Mouse (Mus musculus) limb, embryonic 11.5 days (tissue): Measurements from ENCODE around the gene Ghrh. TPM values are rescaled to one million over a fixed set of nuclear protein-coding genes. Genes with fewer than 3 reads are reported as not detected.

Experiments used
- ATAC-seq: fragments of 200-750 bp; cut with Nextera tagmentation; 2 replicates; pipeline ENCODE4 v1.8.0; 2017; ENCODE audit warnings: low read depth; ENCODE audit not compliant: insufficient number of reproducible peaks, low FRiP score, low TSS enrichment
- DNase-seq: peaks from one replicate; pipeline ENCODE4 v3.0.0-alpha.2; 2015; ENCODE audit warnings: low spot score
- H3K27ac ChIP-seq: fragments of 300-500 bp; sonication (generic); replicated peaks from 2 replicates; pipeline ENCODE4 v1.5.1; 2014; ENCODE audit warnings: low read depth, mild to moderate bottlenecking, low read length
- H3K27me3 ChIP-seq: fragments of 300-500 bp; sonication (generic); 2 replicates; pipeline ENCODE4 v1.6.1; 2014; ENCODE audit warnings: mild to moderate bottlenecking, low read length, mixed read lengths; ENCODE audit not compliant: control insufficient read depth, insufficient read depth
- H3K36me3 ChIP-seq: fragments of 300-500 bp; sonication (generic); 2 replicates; pipeline ENCODE4 v1.6.1; 2014; ENCODE audit warnings: mild to moderate bottlenecking, low read length, moderate library complexity, mixed read lengths; ENCODE audit not compliant: control insufficient read depth, insufficient read depth
- H3K4me1 ChIP-seq: fragments of 300-500 bp; sonication (generic); 2 replicates; pipeline ENCODE4 v1.6.1; 2014; ENCODE audit warnings: low read length, mixed read lengths; ENCODE audit not compliant: control insufficient read depth, insufficient read depth
- H3K4me2 ChIP-seq: fragments of 300-500 bp; sonication (generic); 2 replicates; pipeline ENCODE4 v1.6.1; 2014; ENCODE audit warnings: low read depth, mild to moderate bottlenecking, moderate library complexity; ENCODE audit not compliant: severe bottlenecking
- H3K4me3 ChIP-seq: fragments of 300-500 bp; sonication (generic); 2 replicates; pipeline ENCODE4 v1.5.1; 2014; ENCODE audit warnings: low read depth, low read length
- H3K9ac ChIP-seq: fragments of 300-500 bp; sonication (generic); 2 replicates; pipeline ENCODE4 v1.6.1; 2014; ENCODE audit warnings: mild to moderate bottlenecking, low read length
- H3K9me3 ChIP-seq: fragments of 300-500 bp; sonication (generic); 2 replicates; pipeline ENCODE4 v1.6.1; 2016; ENCODE audit warnings: low read length; ENCODE audit not compliant: control insufficient read depth
- WGBS: fragments of 180-500 bp; shearing (Covaris S2); extraction: QIAGEN DNeasy Blood & Tissue Kit; methylation state at CpG from one replicate; pipeline ENCODE4 v1.1.7; 2014; 5-methylcytosine and 5-hydroxymethylcytosine counted together
- polyA plus RNA-seq: library from polyadenylated mRNA; unstranded; fragments of >200 nt; fragmentation: Nextera tagmentation; extraction: Ambion mirVana; gene quantifications from 2 replicates; pipeline ENCODE4 v1.2.1, GENCODE M21; 2014

The Ghrh gene
- polyA plus RNA-seq, 1 experiment from 2014 or later, result not detected

DNA sequence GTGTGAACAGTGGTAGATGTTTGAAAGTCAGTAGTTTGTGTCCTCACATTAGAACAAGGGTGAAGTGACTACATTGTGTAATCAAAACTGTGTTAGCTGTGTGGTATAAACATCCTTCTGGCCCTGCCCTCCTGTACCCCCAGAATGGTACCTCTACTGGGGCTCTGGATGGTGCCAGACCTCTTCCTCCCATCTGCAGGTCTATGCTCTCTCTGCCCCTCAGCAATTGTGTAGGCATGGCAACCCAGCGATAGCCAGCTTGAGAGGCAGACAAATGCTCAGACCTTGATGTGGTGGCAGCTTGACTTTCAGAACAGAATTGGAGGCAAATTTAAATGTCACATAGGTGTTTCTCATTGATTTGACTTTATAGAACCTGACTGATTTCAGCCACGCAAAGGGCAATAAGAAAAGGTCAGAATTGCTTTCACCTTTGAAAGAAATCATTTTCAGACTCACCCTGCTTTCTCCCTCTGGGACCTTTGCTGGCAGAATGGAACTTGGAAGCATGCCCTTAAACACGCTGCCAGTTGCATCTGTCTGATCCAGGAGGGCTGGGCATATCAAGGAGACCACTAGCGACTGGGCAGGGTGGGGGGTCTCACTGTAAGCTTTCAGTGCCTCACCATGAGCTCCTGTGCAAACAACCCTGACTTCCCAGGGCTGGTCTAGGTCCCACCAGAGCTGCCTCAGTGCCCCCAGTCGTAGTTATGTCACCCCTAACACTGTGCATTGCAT, 25.1 kb downstream of the Ghrh start:
- H3K27ac ChIP-seq, result no peak overlapping the region

GRCm38 (mm10) chr2:157320886-157321285, 26.4 kb downstream of the Ghrh start:
- DNase-seq (no peak), ATAC-seq (no peak)
- Histone ChIP-seq H3K4me2 (no peak overlapping the region), H3K27ac (no peak overlapping the region), H3K9ac (no peak overlapping the region), H3K4me3 (no peak overlapping the region), H3K9me3 (no peaks in the 10 kb centered on the region), H3K36me3 (peaks cover 56% of the 10 kb centered on the region), H3K4me1 (no peaks in the 10 kb centered on the region), H3K27me3 (no peaks in the 10 kb centered on the region)
- WGBS, result 45% methylated on average over 5 of the region's 5 CpGs

More for the DNA sequence above, 25.1 kb downstream of the Ghrh start:
- H3K9me3 ChIP-seq, result no peaks in the 10 kb centered on the region
- H3K36me3 ChIP-seq, result peaks cover 47% of the 10 kb centered on the region
- no peak for ATAC-seq
- H3K4me1 ChIP-seq, result no peaks in the 10 kb centered on the region
- no peak overlapping the region for H3K4me3 ChIP-seq
- H3K4me2 ChIP-seq, result no peak overlapping the region
- no peak for DNase-seq
- no peaks in the 10 kb centered on the region for H3K27me3 ChIP-seq
- 86% methylated on average over 5 of the region's 5 CpGs for WGBS
- no peak overlapping the region for H3K9ac ChIP-seq

GRCm38 (mm10) chr2:157320135-157320534, 27.2 kb downstream of the Ghrh start:
- no peak overlapping the region for H3K9ac ChIP-seq
- no peak overlapping the region for H3K4me2 ChIP-seq
- no peaks in the 10 kb centered on the region for H3K27me3 ChIP-seq
- H3K36me3 ChIP-seq, result peaks cover 55% of the 10 kb centered on the region
- no peaks in the 10 kb centered on the region for H3K4me1 ChIP-seq
- DNase-seq, result no peak
- H3K27ac ChIP-seq, result no peak overlapping the region
- no peaks in the 10 kb centered on the region for H3K9me3 ChIP-seq
- no peak overlapping the region for H3K4me3 ChIP-seq
- WGBS, result 76% methylated on average over 8 of the region's 8 CpGs
- ATAC-seq, result no peak

GRCm38 (mm10) chr2:157317220-157317619, 30.1 kb downstream of the Ghrh start:
- no peak overlapping the region for H3K4me2 ChIP-seq
- no peaks in the 10 kb centered on the region for H3K9me3 ChIP-seq
- DNase-seq, result no peak
- H3K4me3 ChIP-seq, result no peak overlapping the region
- H3K27ac ChIP-seq, result no peak overlapping the region
- H3K27me3 ChIP-seq, result no peaks in the 10 kb centered on the region
- H3K36me3 ChIP-seq, result peaks cover 48% of the 10 kb centered on the region
- ATAC-seq, result no peak
- 95% methylated on average over 6 of the region's 6 CpGs for WGBS
- no peak overlapping the region for H3K9ac ChIP-seq
- no peaks in the 10 kb centered on the region for H3K4me1 ChIP-seq

GRCm38 (mm10) chr2:157316358-157316933, 30.9 kb downstream of the Ghrh start:
- no peak for ATAC-seq
- H3K9me3 ChIP-seq, result no peaks in the 10 kb centered on the region
- no peak overlapping the region for H3K4me2 ChIP-seq
- no peak for DNase-seq
- H3K4me1 ChIP-seq, result no peaks in the 10 kb centered on the region
- H3K27ac ChIP-seq, result no peak overlapping the region
- no peak overlapping the region for H3K9ac ChIP-seq
- WGBS, result 91% methylated on average over 14 of the region's 14 CpGs
- H3K27me3 ChIP-seq, result no peaks in the 10 kb centered on the region
- no peak overlapping the region for H3K4me3 ChIP-seq
- H3K36me3 ChIP-seq, result peaks cover 46% of the 10 kb centered on the region

DNA sequence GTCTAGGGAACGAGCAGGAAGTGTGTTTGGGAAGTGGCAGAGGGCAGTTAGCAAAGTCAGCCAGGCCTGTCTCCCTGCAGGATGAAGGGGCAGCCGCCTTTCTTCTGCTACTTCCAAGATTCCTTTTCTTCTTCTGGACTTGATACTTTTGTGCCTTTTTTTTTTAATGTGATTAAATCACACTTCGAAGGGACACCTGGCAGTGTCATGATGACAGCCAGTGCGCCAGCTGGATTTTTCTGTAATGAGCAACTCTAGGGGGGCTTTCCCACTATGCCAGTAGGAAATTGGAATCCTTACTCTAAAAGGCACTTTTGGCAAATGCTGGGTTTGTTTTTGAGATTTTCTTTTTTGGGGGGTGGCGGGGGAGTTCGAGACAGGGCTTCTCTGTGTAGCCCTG, 31.8 kb downstream of the Ghrh start:
- Histone ChIP-seq H3K27ac (no peak overlapping the region), H3K4me1 (no peaks in the 10 kb centered on the region), H3K4me3 (no peak overlapping the region), H3K9me3 (no peaks in the 10 kb centered on the region), H3K36me3 (peaks cover 44% of the 10 kb centered on the region), H3K9ac (no peak overlapping the region), H3K4me2 (no peak overlapping the region), H3K27me3 (no peaks in the 10 kb centered on the region)
- DNase-seq, result no peak
- 87% methylated on average over 6 of the region's 6 CpGs for WGBS
- no peak for ATAC-seq

GRCm38 (mm10) chr2:157314310-157314709, 33.0 kb downstream of the Ghrh start:
- 83% methylated on average over 7 of the region's 7 CpGs for WGBS

GRCm38 (mm10) chr2:157313718-157314117, 33.6 kb downstream of the Ghrh start:
- Histone ChIP-seq H3K4me2 (no peak overlapping the region), H3K9ac (no peak overlapping the region), H3K4me1 (no peaks in the 10 kb centered on the region), H3K27me3 (no peaks in the 10 kb centered on the region), H3K9me3 (no peaks in the 10 kb centered on the region), H3K36me3 (peaks cover 38% of the 10 kb centered on the region), H3K27ac (no peak overlapping the region), H3K4me3 (no peak overlapping the region)
- no peak for ATAC-seq
- WGBS, result 83% methylated on average over 3 of the region's 3 CpGs
- DNase-seq, result no peak

More at GRCm38 (mm10) chr2:157314310-157314709, 33.0 kb downstream of the Ghrh start:
- no peak overlapping the region for H3K4me2 ChIP-seq
- DNase-seq (no peak), ATAC-seq (no peak)
- H3K36me3 ChIP-seq, result peaks cover 39% of the 10 kb centered on the region
- no peak overlapping the region for H3K4me3 ChIP-seq
- H3K9ac ChIP-seq, result no peak overlapping the region
- no peaks in the 10 kb centered on the region for H3K9me3 ChIP-seq
- H3K27me3 ChIP-seq, result no peaks in the 10 kb centered on the region
- no peak overlapping the region for H3K27ac ChIP-seq
- H3K4me1 ChIP-seq, result no peaks in the 10 kb centered on the region
